Mouse (Mus musculus) forebrain, embryonic 15.5 days (tissue): ENCODE data around the gene Chmp5. TPM values are rescaled to one million over a fixed set of nuclear protein-coding genes. Genes with fewer than 3 reads are reported as not detected.
"Not testable (repeated sequence)": the region's sequence is repeated elsewhere in the genome, so short reads cannot be mapped to it uniquely, and the experiment has no call there.

Source experiments
- ATAC-seq: fragments of 200-750 bp; cut with Nextera tagmentation; replicated peaks from 2 replicates; pipeline ENCODE4 v1.8.0; 2017; ENCODE audit warnings: mild to moderate bottlenecking, moderate TSS enrichment, moderate library complexity
- H3K27ac ChIP-seq: fragments of 300-500 bp; sonication (generic); replicated peaks from 2 replicates; pipeline ENCODE4 v1.5.1; 2015; ENCODE audit warnings: mild to moderate bottlenecking, inconsistent platforms
- H3K27me3 ChIP-seq: fragments of 300-500 bp; sonication (generic); 2 replicates; pipeline ENCODE4 v1.6.1; 2015; ENCODE audit warnings: inconsistent platforms
- H3K36me3 ChIP-seq: fragments of 300-500 bp; sonication (generic); 2 replicates; pipeline ENCODE4 v1.6.1; 2015; ENCODE audit warnings: mild to moderate bottlenecking, inconsistent platforms
- H3K4me1 ChIP-seq: fragments of 300-500 bp; sonication (generic); 2 replicates; pipeline ENCODE4 v1.6.1; 2015; ENCODE audit warnings: inconsistent platforms
- H3K4me2 ChIP-seq: fragments of 300-500 bp; sonication (generic); replicated peaks from 2 replicates; pipeline ENCODE4 v1.6.1; 2015; ENCODE audit warnings: mild to moderate bottlenecking, inconsistent platforms
- H3K4me3 ChIP-seq: fragments of 300-500 bp; sonication (generic); 2 replicates; pipeline ENCODE4 v1.5.1; 2015; ENCODE audit warnings: mild to moderate bottlenecking, inconsistent platforms
- H3K9ac ChIP-seq: fragments of 300-500 bp; sonication (generic); replicated peaks from 2 replicates; pipeline ENCODE4 v1.6.1; 2015; ENCODE audit warnings: mild to moderate bottlenecking, inconsistent platforms
- H3K9me3 ChIP-seq: fragments of 300-500 bp; sonication (generic); 2 replicates; pipeline ENCODE4 v1.6.1; 2016; ENCODE audit warnings: inconsistent platforms
- WGBS: fragments of 180-500 bp; shearing (Covaris S2); methylation state at CpG from one replicate; pipeline ENCODE4 v1.1.7; 2015; ENCODE audit warnings: mixed read lengths; 5-methylcytosine and 5-hydroxymethylcytosine counted together
- polyA plus RNA-seq: library from polyadenylated mRNA; unstranded; fragments of >200 nt; fragmentation: Nextera tagmentation; extraction: Ambion mirVana; gene quantifications from 2 replicates; pipeline ENCODE4 v1.2.1, GENCODE M21; 2015

Chmp5 gene
- polyA plus RNA-seq, 1 experiment from 2014 or later = 178 TPM

- H3K4me3 ChIP-seq = no peak overlapping the region
- H3K36me3 ChIP-seq = no peaks in the 10 kb centered on the region
- 83% methylated on average over 3 of the region's 3 CpGs for WGBS
- H3K27ac ChIP-seq = no peak overlapping the region
- H3K4me2 ChIP-seq = no peak overlapping the region
- H3K9ac ChIP-seq = no peak overlapping the region
- H3K9me3 ChIP-seq = no peaks in the 10 kb centered on the region
- H3K4me1 ChIP-seq = no peaks in the 10 kb centered on the region
- no peaks in the 10 kb centered on the region for H3K27me3 ChIP-seq
- ATAC-seq = no peak
Observed at GRCm38 (mm10) chr4:40921288-40921687, 26.9 kb upstream of the Chmp5 start.

GRCm38 (mm10) chr4:40923087-40923651 is 25.0 kb upstream of the Chmp5 start:
- no peak overlapping the region for H3K4me3 ChIP-seq
- H3K9ac ChIP-seq = no peak overlapping the region
- WGBS = 86% methylated on average over 6 of the region's 6 CpGs
- H3K4me2 ChIP-seq = no peak overlapping the region
- no peaks in the 10 kb centered on the region for H3K9me3 ChIP-seq
- no peaks in the 10 kb centered on the region for H3K4me1 ChIP-seq
- no peak for ATAC-seq
- no peak overlapping the region for H3K27ac ChIP-seq
- no peaks in the 10 kb centered on the region for H3K27me3 ChIP-seq
- no peaks in the 10 kb centered on the region for H3K36me3 ChIP-seq

GRCm38 (mm10) chr4:40925568-40925967 is 22.6 kb upstream of the Chmp5 start:
- Histone ChIP-seq H3K27me3 (no peaks in the 10 kb centered on the region), H3K36me3 (no peaks in the 10 kb centered on the region), H3K9ac (no peak overlapping the region), H3K4me1 (no peaks in the 10 kb centered on the region), H3K4me2 (no peak overlapping the region), H3K9me3 (no peaks in the 10 kb centered on the region), H3K4me3 (no peak overlapping the region), H3K27ac (no peak overlapping the region)
- WGBS = 58% methylated on average over 3 of the region's 3 CpGs
- ATAC-seq = no peak

- Histone ChIP-seq H3K4me3 (no peak overlapping the region), H3K9me3 (no peaks in the 10 kb centered on the region), H3K36me3 (peaks cover 19% of the 10 kb centered on the region; the same call in 1 of the 2 replicates), H3K9ac (no peak overlapping the region), H3K4me1 (no peaks in the 10 kb centered on the region), H3K27ac (no peak overlapping the region), H3K4me2 (no peak overlapping the region), H3K27me3 (no peaks in the 10 kb centered on the region)
- ATAC-seq = no peak
- 89% methylated on average over 7 of the region's 7 CpGs for WGBS
Observed at GRCm38 (mm10) chr4:40929046-40929445, 19.2 kb upstream of the Chmp5 start.

GRCm38 (mm10) chr4:40933694-40934093 is 14.5 kb upstream of the Chmp5 start:
- no peak overlapping the region for H3K4me3 ChIP-seq
- H3K4me1 ChIP-seq = no peaks in the 10 kb centered on the region
- WGBS = 95% methylated on average over 5 of the region's 5 CpGs
- no peak overlapping the region for H3K4me2 ChIP-seq
- H3K9me3 ChIP-seq = no peaks in the 10 kb centered on the region
- no peaks in the 10 kb centered on the region for H3K27me3 ChIP-seq
- no peak overlapping the region for H3K9ac ChIP-seq
- no peak overlapping the region for H3K27ac ChIP-seq
- ATAC-seq = no peak
- peaks cover 52% of the 10 kb centered on the region for H3K36me3 ChIP-seq

GRCm38 (mm10) chr4:40934369-40934768 is 13.8 kb upstream of the Chmp5 start:
- H3K4me3 ChIP-seq, H3K4me2 ChIP-seq, H3K9ac ChIP-seq, ATAC-seq, H3K27ac ChIP-seq, H3K4me1 ChIP-seq, H3K27me3 ChIP-seq, H3K9me3 ChIP-seq: not testable (repeated sequence)
- peaks cover 59% of the 10 kb centered on the region for H3K36me3 ChIP-seq
- 92% methylated on average over 3 of the region's 3 CpGs for WGBS

GRCm38 (mm10) chr4:40936175-40936839 is 11.9 kb upstream of the Chmp5 start:
- H3K9ac ChIP-seq = no peak overlapping the region
- H3K4me3 ChIP-seq = no peak overlapping the region
- 79% methylated on average over 9 of the region's 9 CpGs for WGBS
- 0 out of 2 replicates have a peak, but pooled peaks have one; percentile 32 for ATAC-seq
- H3K9me3 ChIP-seq = no peaks in the 10 kb centered on the region
- H3K4me2 ChIP-seq = no peak overlapping the region
- no peak overlapping the region for H3K27ac ChIP-seq
- H3K27me3 ChIP-seq = no peaks in the 10 kb centered on the region
- H3K4me1 ChIP-seq = no peaks in the 10 kb centered on the region
- peaks cover 78% of the 10 kb centered on the region for H3K36me3 ChIP-seq

- H3K36me3 ChIP-seq = peaks cover 86% of the 10 kb centered on the region
- H3K9me3 ChIP-seq = no peaks in the 10 kb centered on the region
- 97% methylated on average over 5 of the region's 5 CpGs for WGBS
- no peaks in the 10 kb centered on the region for H3K27me3 ChIP-seq
- ATAC-seq = no peak
- H3K4me3 ChIP-seq = no peak overlapping the region
- no peak overlapping the region for H3K4me2 ChIP-seq
- H3K27ac ChIP-seq = no peak overlapping the region
- H3K4me1 ChIP-seq = no peaks in the 10 kb centered on the region
- H3K9ac ChIP-seq = no peak overlapping the region
Observed at GRCm38 (mm10) chr4:40938793-40939192, 9.4 kb upstream of the Chmp5 start.

- Histone ChIP-seq H3K4me2 (no peak overlapping the region), H3K4me3 (no peak overlapping the region), H3K27ac (no peak overlapping the region), H3K36me3 (peaks cover 65% of the 10 kb centered on the region), H3K27me3 (no peaks in the 10 kb centered on the region), H3K9me3 (no peaks in the 10 kb centered on the region), H3K4me1 (peaks cover 14% of the 10 kb centered on the region), H3K9ac (no peak overlapping the region)
- 96% methylated on average over 5 of the region's 5 CpGs for WGBS
- no peak for ATAC-seq
Observed at GRCm38 (mm10) chr4:40943651-40944050, 4.6 kb upstream of the Chmp5 start.

GRCm38 (mm10) chr4:40946516-40947121 is 1.6 kb upstream of the Chmp5 start:
- 75% methylated on average over 7 of the region's 7 CpGs for WGBS
- peak overlapping the region; percentile 84 for H3K9ac ChIP-seq
- peak overlapping the region; percentile 87 for H3K4me3 ChIP-seq
- peak overlapping the region; percentile 80 for H3K4me2 ChIP-seq
- H3K27ac ChIP-seq = no peak overlapping the region
- H3K27me3 ChIP-seq = no peaks in the 10 kb centered on the region
- peaks cover 41% of the 10 kb centered on the region for H3K36me3 ChIP-seq
- no peaks in the 10 kb centered on the region for H3K9me3 ChIP-seq
- H3K4me1 ChIP-seq = peaks cover 28% of the 10 kb centered on the region
- ATAC-seq = no peak

- peak overlapping the region; percentile 80 for H3K4me2 ChIP-seq
- under 1% methylated on average over 40 of the region's 40 CpGs for WGBS
Observed at GRCm38 (mm10) chr4:40947565-40948159, 545 bp upstream of the Chmp5 start.

GRCm38 (mm10) chr4:40953521-40953920 is 5.3 kb downstream of the Chmp5 start:
- WGBS = 85% methylated on average over 1 of the region's 1 CpGs
- Histone ChIP-seq H3K4me1 (peaks cover 14% of the 10 kb centered on the region), H3K4me2 (no peak overlapping the region), H3K4me3 (no peak overlapping the region), H3K9ac (no peak overlapping the region), H3K27ac (no peak overlapping the region), H3K36me3 (peaks cover 64% of the 10 kb centered on the region), H3K9me3 (no peaks in the 10 kb centered on the region), H3K27me3 (no peaks in the 10 kb centered on the region)
- ATAC-seq = no peak

More at GRCm38 (mm10) chr4:40947565-40948159, 545 bp upstream of the Chmp5 start:
- peak overlapping the region; percentile 84 for H3K9ac ChIP-seq
- H3K9me3 ChIP-seq = no peaks in the 10 kb centered on the region
- H3K4me3 ChIP-seq = peak overlapping the region; percentile 87
- H3K4me1 ChIP-seq = peaks cover 28% of the 10 kb centered on the region
- no peaks in the 10 kb centered on the region for H3K27me3 ChIP-seq
- H3K27ac ChIP-seq = peak overlapping the region; percentile 84
- H3K36me3 ChIP-seq = peaks cover 38% of the 10 kb centered on the region
- ATAC-seq = no peak; the same call in none of the 2 replicates
